Mouse (Mus musculus) kidney, postnatal 10 days (tissue): ENCODE measurements at regions not wholly inside any gene's neighbourhood (a gene's known extent, or its start where the extent isn't known, plus 50 kb on each side); places are given as distances from the start of the nearest gene placed in this dataset.
"Not testable (repeated sequence)": the region's sequence is repeated elsewhere in the genome, so short reads cannot be mapped to it uniquely, and the experiment has no call there.

ENCODE experiments used
- DNase-seq: peaks from one replicate; pipeline ENCODE4 v3.0.0; 2021; ENCODE audit warnings: mixed read lengths

DNA sequence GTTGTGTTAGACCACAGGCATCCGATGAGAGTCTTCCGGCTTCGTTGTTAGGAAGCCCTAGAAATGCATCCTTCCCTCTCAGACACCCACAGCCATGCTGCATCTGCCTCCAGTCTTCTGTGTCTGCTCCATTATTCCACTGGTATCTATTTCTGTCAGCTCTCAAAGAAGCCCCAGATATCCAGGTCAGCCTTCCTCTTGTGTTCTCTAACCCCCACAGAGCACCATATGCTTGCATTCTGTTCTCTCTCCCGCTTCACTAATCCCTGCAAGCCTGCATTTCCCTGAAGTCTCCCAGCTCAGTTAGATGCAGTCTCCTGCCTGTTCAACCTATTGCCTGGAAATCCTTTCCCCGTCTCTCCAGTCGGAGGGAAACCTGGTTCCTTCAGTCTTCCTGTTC, 53.6 kb upstream of the Wdfy3 start:
- DNase-seq = no peak

DNA sequence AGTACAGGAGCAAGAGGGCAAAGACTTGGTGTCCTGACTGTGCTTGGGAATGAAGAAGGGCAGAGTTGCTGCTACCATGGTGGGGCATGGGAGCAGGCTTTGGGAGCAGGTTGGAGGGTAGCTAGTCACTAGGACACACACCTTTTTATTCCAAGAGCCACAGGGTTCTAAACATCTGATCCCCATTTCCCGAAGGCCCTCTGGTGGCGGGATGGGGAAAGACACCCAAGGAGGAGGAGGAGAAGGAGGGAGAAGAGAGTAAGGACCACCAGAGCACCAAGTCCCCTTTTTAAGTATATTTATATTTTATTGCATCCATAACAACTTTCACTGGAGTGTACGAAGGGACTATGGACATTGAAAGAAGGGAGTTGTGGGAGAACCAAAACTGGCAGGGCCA, 57.0 kb upstream of the Wdfy3 start:
- DNase-seq = peak; percentile 67

DNA sequence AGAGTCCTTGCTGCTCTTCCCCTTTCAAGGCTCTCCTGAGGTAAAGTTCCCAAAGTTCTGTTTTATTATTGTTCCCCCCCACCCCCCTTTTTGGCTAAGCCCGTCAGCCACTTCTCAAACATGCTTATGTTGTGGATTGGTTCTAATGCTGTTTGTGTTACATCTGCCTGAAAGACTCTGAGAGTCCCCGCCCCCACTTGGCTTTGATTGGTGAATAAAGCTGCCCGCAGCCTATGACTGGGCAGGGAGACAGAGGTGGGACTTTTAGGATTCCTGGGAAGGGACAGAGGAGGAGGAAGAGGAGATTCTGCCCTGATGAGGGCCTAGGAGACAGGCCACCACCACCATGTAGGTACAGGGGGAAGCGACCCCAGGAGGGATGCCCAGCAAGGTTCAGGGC, 78.3 kb upstream of the Wdfy3 start:
- DNase-seq = peak; percentile 9

DNA sequence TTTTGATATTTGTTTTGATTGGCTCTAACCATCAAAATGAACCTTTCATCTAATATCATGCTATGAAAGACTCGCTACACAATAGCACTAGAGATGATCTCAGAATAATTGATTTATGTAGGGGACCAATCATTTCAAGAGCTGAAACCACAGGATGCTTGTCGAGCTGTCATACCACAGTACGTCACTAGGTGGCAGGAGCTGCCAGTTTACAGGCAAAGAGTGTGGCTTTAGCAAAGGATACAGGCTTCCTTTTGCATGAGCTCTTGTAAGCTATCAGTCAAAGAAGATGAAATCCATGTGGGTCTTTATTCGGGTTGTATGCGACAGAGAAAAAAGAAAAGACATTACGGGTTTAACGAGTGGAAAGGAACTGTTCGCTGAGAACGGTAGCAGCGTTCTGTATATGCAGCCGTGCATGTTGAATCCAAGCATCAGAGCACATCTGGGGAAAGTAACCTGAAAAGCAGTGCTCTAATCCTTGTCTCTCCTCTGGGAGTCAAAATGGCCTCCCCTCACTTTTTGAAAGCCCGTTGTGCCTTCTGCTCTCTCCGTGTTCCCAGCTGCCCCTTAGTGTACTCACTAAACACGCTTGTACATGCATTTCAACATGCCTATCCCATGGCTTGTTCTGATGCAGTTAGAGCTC, 79.9 kb upstream of the Wdfy3 start:
- DNase-seq = peak; percentile 87

DNA sequence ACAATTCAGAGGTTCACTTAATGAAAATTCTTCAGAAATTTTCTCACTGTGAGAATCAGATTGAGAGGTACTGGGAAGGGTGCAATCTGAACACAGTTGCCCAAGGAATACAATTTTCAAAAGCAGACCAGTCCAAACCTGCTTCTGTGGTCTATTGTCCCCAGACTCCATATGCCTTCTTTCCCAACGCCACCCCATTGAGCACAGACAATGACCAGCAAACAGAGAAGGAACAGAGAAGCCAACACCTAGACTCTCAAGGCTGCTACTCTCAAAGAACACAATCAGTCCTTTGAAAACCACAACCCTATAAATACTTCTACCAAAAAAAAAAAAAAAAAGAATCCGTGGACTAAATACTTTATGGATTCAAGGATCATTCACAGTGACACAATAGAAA, 89.9 kb upstream of the Wdfy3 start:
- no peak for DNase-seq

DNA sequence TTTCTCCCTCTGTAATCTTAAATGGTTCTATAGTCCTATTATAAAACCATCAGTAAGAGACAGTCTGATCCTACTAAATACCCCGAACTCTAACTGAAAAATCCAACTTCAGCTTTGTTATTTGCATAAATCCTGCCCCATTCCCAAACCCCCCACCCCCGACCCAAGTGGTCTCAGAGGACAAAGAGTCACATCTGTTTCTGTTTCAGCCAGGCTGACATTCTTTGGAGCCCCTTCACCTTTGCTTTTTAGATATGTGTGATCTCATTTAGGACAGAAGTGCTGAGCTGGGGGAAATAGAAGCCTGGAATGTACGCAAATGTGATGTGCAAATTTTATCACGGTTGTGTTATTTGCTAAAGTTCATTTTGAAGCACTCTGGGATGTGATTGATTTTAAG, 98.3 kb upstream of the Wdfy3 start:
- no peak for DNase-seq

DNA sequence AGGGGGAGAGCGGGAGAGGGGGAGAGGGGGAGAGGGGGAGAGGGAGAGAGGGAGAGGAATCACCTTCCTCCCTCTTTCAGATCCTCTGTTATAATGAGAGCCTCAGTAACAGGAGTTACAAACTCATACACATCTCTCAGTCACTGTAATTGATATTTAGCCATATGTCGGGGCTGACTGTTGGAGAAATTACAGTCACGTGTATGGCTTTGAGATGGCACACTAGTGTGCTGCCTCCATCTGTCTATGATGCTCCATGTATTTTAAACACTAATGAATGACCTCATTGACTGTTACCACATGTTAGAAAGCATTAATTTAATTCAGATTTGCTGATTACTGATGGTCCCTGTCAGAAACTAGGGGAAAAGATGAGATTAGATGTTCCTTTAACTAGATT, 102.1 kb upstream of the Wdfy3 start:
- DNase-seq = no peak

DNA sequence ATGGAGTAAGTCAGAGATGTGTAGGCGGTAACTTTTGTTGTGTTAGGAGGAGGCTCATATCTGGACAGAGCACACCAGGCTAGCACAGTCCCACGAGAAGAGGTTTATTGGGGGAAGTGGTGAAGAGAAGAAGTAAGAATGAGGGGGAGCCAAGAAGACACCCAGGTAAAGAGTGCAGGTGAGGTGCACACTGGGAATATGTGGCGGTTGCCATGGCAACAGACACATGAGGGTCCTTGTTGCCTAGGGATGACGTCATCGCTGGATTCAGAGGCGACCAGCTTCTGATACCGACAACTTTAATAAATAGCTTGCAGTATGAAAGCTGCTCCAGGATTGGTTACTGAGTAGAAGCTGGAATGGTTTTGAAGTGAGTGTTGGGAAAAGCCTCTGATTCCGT, 110.5 kb upstream of the Wdfy3 start:
- no peak for DNase-seq

DNA sequence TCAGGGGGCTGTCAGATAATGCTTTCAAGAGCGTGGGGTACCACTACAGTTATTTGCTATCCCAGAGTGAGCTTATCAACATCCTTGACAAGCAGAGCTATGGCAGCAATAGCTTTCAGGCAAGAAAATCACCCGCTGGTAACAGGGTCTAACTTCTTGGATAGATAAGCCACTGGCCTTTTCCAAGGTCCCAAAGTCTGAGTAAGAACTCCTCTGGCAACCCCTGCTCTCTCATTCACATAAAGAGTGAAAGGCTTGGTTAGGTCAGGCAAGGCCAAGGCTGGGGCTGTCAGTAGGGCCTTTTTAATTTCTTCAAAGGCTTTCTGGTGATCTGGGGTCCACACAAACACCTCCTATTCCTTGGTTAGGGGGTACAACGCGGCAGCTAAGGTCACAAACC, 119.2 kb upstream of the Wdfy3 start:
- DNase-seq = not testable (repeated sequence)

DNA sequence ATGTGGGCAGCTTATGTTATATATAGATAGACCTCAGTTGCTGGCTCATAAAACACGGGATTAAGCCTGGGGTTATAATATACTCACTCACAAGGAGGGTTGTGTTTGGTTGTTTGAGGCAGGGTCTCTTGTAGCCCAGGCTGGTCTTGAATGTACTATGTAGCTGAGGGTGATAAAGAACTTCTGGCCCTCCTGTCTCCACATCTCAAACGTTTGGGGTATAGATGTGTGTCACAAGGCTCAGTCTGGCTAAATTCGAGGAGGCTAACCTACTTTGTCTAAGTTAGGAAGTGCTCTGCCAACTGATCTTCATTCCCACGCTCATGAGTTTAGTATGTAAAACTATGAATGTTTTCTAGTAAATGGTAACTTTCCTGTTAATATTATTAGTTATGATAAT, 136.7 kb upstream of the Wdfy3 start:
- no peak for DNase-seq

DNA sequence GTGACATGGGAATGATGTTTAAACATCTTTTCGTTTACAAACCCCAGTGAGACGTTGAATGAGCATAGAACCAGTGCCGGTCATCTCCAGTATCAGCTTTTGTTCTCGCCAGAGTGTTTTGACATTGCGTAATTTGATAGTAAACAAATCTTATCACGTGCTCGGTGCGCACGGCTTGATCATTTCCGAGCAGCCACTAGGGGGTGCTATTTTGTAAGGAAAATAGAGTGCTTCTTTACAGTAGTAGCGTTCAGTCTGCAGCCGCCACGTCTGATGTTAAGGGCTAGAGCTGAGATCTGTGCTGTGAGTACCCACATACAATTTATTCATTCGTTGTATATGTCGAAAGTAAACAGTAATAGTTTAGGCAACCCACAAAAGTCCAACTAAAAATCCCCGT, 137.2 kb upstream of the Wdfy3 start:
- peak; percentile 88 for DNase-seq

DNA sequence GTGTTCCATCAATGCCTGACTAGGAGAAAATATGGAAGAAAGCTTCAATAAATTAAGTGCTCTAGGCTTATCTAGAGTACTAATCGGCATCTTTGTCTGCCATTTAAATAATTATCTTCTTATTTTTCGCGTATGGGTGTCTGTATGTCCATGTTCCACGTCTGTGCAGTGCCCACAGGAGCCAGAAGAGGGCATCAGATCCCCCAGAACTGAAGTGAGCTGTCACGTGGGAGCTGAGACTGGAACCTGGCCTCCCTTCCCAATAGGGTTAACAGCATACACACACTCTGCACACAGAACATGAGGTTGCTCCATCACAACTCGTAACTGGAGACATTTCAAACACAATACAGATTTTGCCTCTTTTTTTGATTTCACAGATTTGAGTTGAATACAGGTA, 143.4 kb upstream of the Wdfy3 start:
- peak; percentile 49 for DNase-seq

DNA sequence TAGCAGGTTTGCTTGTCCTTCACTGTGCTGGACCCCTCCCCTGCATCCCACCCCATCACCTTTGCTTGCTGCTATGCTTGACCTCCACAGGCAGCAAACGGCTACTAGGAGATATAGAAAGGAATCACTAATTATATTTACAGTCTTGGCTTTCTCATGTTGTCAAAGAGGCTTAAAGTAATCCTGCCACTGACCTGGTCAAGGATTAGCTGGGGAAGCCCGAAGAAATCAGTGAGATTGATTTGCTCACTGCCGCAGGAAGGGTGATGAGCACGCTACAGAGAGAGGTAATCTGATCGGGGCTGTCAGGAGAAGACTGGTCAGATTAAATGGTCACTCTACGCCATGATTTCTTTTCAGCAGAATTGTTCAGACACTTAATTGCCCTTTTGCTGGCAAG, 157.4 kb upstream of the Wdfy3 start:
- no peak for DNase-seq

DNA sequence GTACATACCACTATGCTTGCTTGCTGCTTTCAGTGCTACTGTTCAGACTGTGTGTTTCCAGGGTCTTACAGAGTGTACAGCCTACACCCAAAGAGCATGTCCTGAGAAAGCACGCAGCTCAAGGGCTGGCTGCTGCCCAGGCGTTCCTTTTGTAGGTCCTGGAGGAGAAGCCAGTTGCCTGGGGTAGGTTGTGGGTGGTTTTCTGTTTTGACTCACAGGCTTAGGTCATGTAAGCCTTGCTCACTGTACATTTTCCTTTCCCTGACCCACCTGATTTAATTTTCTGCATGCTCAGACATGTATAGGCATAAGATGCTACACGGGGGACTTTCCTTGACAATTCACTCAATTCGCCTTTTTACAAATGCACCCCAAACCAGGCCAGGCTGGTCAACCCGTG, 172.9 kb upstream of the Wdfy3 start:
- DNase-seq = no peak

DNA sequence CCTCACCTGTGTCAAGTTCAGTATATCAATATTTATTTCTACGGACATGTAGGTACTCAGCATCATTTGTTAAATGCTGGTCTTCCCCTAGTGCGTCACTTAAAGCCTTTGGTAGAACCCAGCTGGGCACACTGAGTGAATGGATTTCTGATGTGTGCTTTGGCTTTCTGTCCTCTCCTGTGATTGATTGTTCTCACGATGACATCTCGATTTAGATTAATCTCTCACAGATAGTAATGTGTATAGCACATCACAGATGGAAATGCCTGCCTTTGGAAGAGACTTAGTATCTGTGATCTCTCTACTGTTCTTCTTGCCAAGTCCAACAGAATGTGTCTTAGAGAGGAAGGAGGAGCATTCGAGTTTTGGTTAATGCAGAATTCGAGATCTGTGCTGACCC, 175.0 kb upstream of the Wdfy3 start:
- no peak for DNase-seq

DNA sequence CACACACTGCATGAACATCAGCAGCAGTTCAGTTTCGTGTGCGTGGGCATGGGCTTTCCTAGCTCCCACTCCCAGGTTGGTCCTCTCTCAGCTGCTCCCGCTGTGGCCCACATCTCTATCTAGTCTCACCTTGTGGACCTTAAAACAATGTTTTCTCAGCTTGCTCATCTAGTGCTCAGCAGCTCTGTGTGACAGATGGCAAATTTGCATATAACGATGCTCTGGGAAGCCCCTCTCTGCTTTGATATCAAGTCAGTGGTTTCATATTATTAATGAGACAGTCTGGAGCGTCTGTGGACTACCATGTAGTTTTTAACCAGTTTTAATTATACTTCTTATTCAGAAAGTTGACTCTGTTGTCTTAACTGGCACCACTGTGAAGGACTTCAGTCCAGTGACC, 179.0 kb upstream of the Wdfy3 start:
- no peak for DNase-seq

DNA sequence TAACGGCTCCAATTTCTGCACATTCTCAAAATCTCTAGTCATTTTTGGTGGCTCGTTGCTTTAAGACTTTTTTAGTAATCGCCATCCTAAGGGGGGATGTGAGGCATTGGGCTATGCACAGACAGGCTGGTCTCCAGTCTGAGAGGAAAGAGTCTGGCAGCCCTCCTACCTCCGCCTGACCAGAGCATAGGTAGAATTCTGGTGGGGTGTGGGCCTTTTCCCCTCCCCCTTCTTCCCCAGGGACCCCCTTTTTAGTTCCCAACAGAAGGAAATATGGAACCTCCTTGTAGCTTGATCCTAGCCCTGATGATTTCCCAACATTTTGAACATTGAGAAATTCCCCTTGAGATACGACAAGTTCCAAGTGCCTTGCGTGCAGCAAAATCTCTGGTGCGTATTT, 181.4 kb upstream of the Wdfy3 start:
- no peak for DNase-seq

DNA sequence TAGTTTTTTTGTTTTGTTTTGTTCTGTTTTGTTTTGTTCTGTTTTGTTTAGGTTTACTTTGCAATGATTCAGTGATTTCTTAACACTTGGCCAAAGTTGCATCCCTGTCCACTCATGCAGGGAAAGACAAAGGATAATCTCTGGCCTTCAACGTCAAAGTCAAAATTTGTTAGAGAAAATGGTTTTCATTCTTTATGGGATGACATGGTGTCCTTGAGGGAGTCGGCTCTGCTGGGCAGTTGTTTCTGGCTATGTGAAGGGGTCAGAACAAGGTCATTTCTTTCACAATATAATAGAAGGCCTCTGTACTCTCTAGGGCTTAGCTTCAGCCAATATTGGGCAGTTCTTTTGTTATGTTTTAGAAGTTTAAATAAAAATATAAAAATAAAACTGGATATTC, 184.1 kb upstream of the Wdfy3 start:
- no peak for DNase-seq

DNA sequence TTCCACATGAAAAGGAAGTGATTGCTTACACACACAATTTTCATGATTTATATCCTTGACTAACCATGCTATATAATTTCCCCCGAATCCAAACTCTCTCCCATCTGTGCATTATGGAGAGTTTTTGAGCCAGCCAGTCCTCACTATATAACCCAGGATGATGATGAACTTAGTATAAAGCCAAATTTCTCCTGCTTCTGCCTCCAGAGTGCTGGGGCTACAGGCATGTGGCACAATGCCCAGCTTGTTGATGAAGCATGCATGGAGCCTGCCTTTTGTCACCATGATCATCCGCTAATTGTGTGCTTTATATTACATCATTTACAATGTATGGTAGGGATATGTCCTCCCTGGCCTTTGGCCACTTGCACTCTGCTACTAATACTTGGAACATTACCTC, 187.4 kb upstream of the Wdfy3 start:
- DNase-seq = no peak

DNA sequence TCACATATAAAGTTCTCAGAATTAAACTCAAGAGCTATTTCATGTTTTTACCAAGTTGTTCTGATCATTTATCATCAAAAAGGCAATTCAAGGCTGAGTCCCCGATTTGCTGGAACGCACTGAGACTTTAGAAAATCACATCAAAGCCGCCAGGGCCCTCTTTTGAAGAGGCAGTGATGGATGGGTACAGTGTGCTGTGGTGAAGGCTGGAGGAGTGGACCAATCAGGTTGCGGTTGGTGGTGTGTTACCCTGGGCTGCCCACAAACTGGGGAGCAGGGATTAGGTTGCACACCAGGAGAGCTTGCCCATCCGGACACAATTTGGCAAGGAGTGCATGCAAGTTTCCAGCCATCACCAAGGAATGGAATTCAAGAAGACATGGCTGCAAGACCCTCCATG, 191.9 kb upstream of the Wdfy3 start:
- DNase-seq = no peak

DNA sequence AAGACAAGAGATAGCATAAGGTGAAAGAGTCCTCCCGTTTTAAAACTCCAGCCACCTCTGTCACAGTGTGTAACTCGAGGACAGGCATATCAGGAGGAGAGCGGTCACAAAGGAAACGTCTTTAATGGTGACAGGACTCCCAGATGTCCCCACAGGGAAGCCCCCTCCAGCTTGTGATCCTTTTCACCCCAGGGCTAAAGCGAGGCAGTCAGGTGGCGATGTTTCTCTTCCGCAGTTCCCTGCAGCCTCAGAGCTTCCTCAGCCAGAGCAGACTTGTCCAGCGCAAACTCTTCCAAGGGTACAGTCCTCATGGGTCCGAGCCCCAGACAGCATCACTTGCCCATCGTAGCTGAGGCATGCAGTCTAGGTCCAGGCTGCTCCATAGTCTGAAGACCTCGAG, 196.7 kb upstream of the Wdfy3 start:
- no peak for DNase-seq

DNA sequence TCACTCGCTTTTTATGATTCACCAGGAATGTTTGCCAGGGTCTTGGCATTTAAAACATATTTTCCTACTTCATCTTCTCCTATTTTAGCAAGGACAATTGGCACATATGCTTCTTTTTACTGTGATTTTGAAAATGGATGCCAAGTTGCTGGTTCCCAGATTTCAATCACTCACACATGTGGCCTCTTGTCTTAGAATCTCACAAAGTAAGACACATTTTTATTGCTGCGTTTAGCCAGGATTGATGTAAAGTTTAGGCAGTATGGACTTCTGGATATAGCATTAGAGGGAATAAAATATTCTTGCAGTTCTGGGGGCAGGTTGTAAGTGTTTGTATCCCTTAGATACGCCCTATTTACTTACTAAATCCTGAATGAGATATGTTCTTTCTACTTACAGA, 197.4 kb upstream of the Wdfy3 start:
- no peak for DNase-seq

DNA sequence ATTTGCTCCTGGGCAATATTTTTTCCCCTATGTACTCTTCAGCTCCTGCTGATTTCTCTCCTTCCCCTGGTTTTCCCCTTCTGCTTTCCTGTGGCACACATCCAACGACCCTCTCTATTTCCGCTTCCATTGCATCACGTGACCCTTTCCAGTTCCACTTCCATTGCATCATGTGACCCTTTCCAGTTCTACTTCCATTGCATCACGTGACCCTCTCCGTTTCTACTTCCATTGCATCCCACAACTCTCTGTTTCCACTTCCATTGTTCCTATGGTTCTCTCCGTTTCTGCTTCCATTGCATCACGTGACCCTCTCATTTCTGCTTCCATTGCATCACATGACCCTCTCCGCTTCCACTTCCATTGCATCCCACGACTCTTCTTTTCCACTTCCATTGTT, 199.5 kb upstream of the Wdfy3 start:
- DNase-seq = no peak

DNA sequence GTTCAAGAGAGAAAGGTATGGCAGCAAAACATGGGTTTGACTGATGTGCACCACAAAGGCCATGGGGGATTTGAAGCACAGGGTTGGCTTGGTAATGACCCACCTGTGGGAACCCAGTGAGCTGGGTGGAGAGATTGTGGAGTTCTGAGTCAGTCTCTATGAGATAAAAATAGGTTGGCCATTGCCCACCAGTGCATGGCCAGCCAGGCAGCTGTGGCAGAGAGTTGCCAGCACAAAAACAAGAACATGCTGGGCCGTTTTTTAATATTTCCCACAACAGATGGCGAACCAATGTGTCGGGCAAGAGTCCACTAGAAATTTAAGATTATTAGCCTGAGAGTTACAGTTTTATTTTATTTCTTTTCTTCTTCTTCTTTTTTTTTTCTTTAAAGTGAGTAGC, 205.6 kb upstream of the Arhgap24 start:
- DNase-seq = no peak

DNA sequence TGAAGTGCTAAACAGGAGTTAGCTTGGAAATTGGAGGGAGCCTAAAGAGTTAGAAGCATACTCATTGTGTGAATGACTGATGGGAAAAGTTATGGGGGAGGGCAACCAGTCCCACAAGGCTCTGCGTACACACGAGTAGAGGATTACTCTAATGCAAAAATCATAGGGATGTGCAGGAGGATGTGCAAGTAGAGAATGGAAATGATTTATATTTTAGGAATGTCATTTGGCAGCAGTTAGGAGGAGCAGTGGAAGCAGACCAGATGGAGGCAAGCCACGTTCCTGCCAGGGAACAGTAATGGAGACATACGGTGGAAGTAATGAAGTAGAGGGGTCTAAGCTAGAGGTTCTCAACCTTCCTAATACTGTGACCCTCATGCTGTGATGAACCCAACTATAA, 194.1 kb upstream of the Arhgap24 start:
- DNase-seq = no peak

DNA sequence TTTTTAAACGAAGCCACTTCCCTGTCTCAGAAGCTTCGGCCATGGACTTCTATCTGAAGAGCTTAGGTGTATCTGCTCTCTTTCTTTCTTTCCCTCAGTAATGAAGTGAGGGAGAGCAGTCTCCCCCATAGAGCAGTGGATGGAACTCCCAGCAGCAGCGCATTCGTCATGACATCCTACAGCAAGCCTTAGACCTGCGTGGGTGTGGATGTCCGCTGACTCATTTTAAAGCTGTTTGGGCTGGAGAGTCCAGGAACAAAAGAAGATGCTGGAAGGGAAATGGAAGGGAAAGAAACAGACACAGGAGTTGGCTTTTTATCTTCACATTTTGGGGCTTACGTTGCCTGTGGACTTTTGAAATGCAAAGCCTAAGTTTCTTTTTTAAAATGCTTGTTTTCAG, 190.3 kb upstream of the Arhgap24 start:
- DNase-seq = no peak
